Mouse (Mus musculus) heart, embryonic 14.5 days (tissue): ENCODE measurements around the gene Cpn1. TPM values are rescaled to one million over a fixed set of nuclear protein-coding genes. Genes with fewer than 3 reads are reported as not detected.
A peak's percentile ranks its signal among the peaks of the same experiment; 100 is the strongest.

Experiments used
- ATAC-seq: fragments of 200-750 bp; cut with Nextera tagmentation; 2 replicates; pipeline ENCODE4 v1.8.0; 2017; ENCODE audit warnings: low read depth, moderate TSS enrichment; ENCODE audit not compliant: insufficient number of reproducible peaks, insufficient read depth, low FRiP score
- H3K27ac ChIP-seq, 2 experiments: fragments of 200-500 bp in 1 of 2; fragments of 300-500 bp in 1 of 2; sonication (generic) in 1 of 2; replicated peaks in 1 of 2; 2 replicates each; pipeline ENCODE4 v1.5.1; 2012 to 2014; ENCODE audit warnings: low read depth in 2 of 2, low read length in 2 of 2, control low read depth in 1 of 2, mild to moderate bottlenecking in 1 of 2, mixed read lengths in 1 of 2; ENCODE audit not compliant: control insufficient read depth in 1 of 2, insufficient read depth in 1 of 2
- H3K27me3 ChIP-seq: fragments of 300-500 bp; sonication (generic); 2 replicates; pipeline ENCODE4 v1.6.1; 2014; ENCODE audit warnings: mild to moderate bottlenecking, low read length, control low read depth; ENCODE audit not compliant: control insufficient read depth, insufficient read depth
- H3K36me3 ChIP-seq: fragments of 300-500 bp; sonication (generic); 2 replicates; pipeline ENCODE4 v1.6.1; 2014; ENCODE audit warnings: mild to moderate bottlenecking, control low read depth, low read length, mixed read lengths; ENCODE audit not compliant: control insufficient read depth, insufficient read depth
- H3K4me1 ChIP-seq, 2 experiments: fragments of 200-500 bp in 1 of 2; fragments of 300-500 bp in 1 of 2; sonication (generic) in 1 of 2; 2 replicates each; pipeline ENCODE4 v1.6.1; 2012 to 2014; ENCODE audit warnings: low read length in 2 of 2, control low read depth in 1 of 2, mixed read lengths in 1 of 2; ENCODE audit not compliant: control insufficient read depth in 2 of 2, insufficient read depth in 2 of 2
- H3K4me2 ChIP-seq: fragments of 300-500 bp; sonication (generic); 2 replicates; pipeline ENCODE4 v1.6.1; 2014; ENCODE audit warnings: mild to moderate bottlenecking, low read length
- H3K4me3 ChIP-seq, 2 experiments: fragments of 200-500 bp in 1 of 2; fragments of 300-500 bp in 1 of 2; sonication (generic) in 1 of 2; 2 replicates each; pipeline ENCODE4 v1.5.1; 2012 to 2014; ENCODE audit warnings: low read length in 2 of 2, mild to moderate bottlenecking in 2 of 2, control low read depth in 1 of 2, low read depth in 1 of 2, moderate library complexity in 1 of 2; ENCODE audit not compliant: control insufficient read depth in 1 of 2, insufficient read depth in 1 of 2
- H3K9ac ChIP-seq: fragments of 300-500 bp; sonication (generic); 2 replicates; pipeline ENCODE4 v1.6.1; 2014; ENCODE audit warnings: mild to moderate bottlenecking, low read length
- H3K9me3 ChIP-seq: fragments of 300-500 bp; sonication (generic); 2 replicates; pipeline ENCODE4 v1.6.1; 2016; ENCODE audit warnings: low read length, control low read depth; ENCODE audit not compliant: control insufficient read depth
- WGBS: fragments of 180-500 bp; shearing (Covaris S2); extraction: QIAGEN DNeasy Blood & Tissue Kit; methylation state at CpG from one replicate; pipeline ENCODE4 v1.1.7; 2014; 5-methylcytosine and 5-hydroxymethylcytosine counted together
- polyA plus RNA-seq: library from polyadenylated mRNA; unstranded; fragments of >200 nt; fragmentation: Nextera tagmentation; extraction: Ambion mirVana; gene quantifications from 2 replicates; pipeline ENCODE4 v1.2.1, GENCODE M21; 2014

Gene Cpn1
- polyA plus RNA-seq, 1 experiment from 2014 or later = 0.91 TPM

DNA sequence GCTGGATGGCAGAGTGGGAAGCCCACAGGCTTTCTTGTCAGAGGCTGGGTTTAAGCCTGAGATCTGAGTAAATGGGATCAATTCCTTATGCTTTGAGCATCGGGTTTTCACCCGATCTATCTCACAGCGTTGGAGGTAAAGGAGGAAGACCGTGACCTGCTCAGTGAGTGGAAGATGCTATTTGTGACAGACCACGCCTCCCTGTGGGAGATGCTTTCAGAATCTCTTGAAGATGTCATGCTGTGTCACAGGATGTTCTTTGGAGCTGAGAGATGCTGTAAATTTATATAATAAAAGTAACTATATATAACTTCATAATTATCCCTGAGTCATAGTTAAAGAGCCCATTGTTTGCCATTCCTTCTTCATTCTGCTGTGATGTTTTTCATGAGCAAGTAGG lies 14.4 kb upstream of the Cpn1 start:
- Histone ChIP-seq H3K4me2 (no peak overlapping the region), H3K27ac (no peak overlapping the region), H3K36me3 (no peaks in the 10 kb centered on the region), H3K9ac (no peak overlapping the region), H3K4me1 (no peaks in the 10 kb centered on the region; a peak in 1 of 4 replicates), H3K27me3 (peaks cover 4% of the 10 kb centered on the region; the same call in 1 of the 2 replicates), H3K4me3 (no peak overlapping the region), H3K9me3 (no peaks in the 10 kb centered on the region)
- 64% methylated on average over 5 of the region's 5 CpGs for WGBS
- ATAC-seq = no peak

DNA sequence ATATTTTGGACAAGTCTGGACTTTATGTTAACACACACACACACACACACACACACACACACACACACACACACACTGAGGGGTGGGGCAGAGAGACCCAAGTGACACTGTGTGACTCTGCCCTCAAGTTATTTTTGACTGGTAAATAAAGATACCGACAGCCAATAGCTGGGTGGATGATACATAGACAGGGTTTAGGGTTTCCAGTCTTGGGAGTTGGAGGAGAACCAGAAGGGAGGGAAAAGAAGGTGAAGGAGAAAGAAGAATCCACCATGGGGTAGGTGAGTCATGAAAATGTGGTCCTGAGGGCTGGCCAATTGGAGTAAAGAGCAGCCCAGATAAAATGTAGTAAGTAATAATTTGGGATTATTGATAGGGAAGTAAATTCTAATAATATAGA lies 13.7 kb upstream of the Cpn1 start:
- H3K4me1 ChIP-seq = peaks cover 0 to 4% of the 10 kb centered on the region in 2 experiments; a peak in 3 of 4 replicates
- no peak overlapping the region for H3K27ac ChIP-seq
- no peak overlapping the region for H3K9ac ChIP-seq
- no peak overlapping the region for H3K4me3 ChIP-seq
- no peaks in the 10 kb centered on the region for H3K9me3 ChIP-seq
- H3K36me3 ChIP-seq = no peaks in the 10 kb centered on the region
- no peak overlapping the region for H3K4me2 ChIP-seq
- ATAC-seq = no peak
- H3K27me3 ChIP-seq = peaks cover 4% of the 10 kb centered on the region; the same call in 1 of the 2 replicates
- WGBS = 68% methylated on average over 1 of the region's 1 CpGs

DNA sequence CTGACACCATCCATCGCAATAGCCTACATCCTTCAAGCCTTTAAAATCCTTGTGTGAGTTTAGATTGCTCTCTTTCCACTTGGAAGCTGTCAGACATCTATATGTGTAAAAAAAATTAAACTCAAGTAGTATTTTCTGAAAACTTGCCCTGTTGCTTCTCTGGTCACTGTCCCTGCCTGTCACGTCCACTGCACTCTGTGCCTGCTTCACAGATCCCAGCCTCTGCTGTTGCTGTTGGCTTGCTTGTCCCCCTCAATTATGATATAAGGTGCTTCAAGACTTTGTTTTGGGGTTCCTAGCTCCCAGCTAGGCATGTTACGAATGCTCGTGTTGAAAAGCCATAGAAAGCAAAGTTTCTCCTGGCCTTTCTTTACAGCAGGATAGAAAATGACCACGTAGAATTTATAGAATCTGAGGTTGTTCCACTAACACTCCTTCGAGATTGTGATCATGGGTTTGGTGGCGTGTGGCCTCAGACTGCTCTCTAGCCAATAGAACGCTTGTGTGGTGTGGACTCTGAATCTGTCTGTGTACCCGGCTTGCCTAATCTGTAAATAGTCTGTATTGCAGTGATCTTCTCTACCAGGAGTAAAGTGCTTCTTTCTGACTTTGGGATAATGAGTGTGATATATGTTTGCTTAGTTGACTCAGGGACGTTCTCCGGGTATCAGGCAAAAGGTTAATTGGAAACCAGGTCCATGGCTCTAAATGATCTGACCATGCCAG lies 12.6 kb upstream of the Cpn1 start:
- Histone ChIP-seq H3K36me3 (no peaks in the 10 kb centered on the region), H3K4me1 (peaks cover 5 to 8% of the 10 kb centered on the region in 2 experiments; a peak in 3 of 4 replicates), H3K4me3 (no peak overlapping the region), H3K9ac (no peak overlapping the region), H3K27me3 (peaks cover 4% of the 10 kb centered on the region; the same call in 1 of the 2 replicates), H3K4me2 (no peak overlapping the region), H3K27ac (no peak overlapping the region), H3K9me3 (no peaks in the 10 kb centered on the region)
- no peak for ATAC-seq
- WGBS = 84% methylated on average over 11 of the region's 11 CpGs

DNA sequence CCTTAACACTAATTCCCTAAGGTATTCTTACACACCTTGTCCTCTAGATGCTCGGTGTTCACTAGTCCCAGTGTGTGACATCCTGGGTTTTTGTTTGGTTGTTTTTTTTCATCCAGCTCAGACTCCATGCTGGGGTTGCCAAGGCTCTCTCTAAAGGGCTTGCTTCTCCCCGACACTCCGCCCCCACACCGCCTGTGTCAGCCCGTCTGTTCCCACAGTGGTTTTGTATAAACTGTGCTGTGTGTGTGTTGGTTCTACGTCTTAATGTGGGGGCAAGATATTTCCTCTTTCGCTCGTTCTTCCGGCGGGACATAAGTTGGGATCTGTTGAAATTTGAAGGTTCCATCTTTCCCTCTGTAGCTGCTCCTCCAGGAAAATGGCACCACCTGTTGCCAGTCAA lies 11.7 kb upstream of the Cpn1 start:
- Histone ChIP-seq H3K9ac (no peak overlapping the region), H3K9me3 (no peaks in the 10 kb centered on the region), H3K27ac (no peak overlapping the region), H3K36me3 (no peaks in the 10 kb centered on the region), H3K4me1 (peaks cover 5 to 8% of the 10 kb centered on the region in 2 experiments; a peak in 3 of 4 replicates), H3K27me3 (peaks cover 4% of the 10 kb centered on the region; the same call in 1 of the 2 replicates), H3K4me3 (no peak overlapping the region), H3K4me2 (no peak overlapping the region)
- 77% methylated on average over 10 of the region's 10 CpGs for WGBS
- ATAC-seq = no peak

DNA sequence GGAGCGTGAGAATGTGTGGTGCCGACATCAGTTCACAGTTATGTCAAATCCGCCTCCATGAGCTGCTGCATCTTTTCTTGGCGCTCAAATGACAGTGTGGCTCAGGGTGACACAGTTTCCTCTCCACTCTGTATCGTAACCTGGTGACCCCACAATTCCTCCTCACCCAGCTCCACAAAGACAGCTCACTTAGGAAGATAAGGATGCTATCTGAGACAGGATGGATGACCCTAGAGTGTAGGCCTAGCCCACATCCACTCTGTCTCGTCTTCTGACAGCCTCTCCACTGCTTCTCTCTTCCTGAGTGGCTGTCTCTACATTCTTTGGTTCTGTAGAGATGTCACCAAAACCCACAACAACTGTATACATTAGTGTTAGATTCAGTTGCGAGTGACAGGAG lies 9.1 kb upstream of the Cpn1 start:
- 19% methylated on average over 7 of the region's 7 CpGs for WGBS

DNA sequence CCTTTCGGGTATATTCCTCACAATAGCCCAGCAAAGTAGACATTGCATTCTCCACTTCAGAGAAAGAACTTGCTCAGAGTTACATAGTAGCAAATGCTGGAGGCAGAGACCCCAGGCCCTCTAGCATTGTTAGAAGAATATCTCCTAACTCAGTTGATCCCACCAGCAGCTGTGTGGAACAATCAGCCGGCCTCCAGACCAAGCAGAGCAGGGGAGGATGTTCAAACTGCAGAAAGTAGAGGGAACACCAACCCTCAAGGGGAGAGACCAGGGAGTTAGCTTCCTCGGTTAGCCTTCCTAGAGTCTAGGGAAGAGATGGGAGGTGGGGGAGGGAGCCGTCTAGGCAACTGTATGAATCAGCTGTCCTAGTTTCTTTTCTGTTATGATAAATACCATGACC lies 6.1 kb upstream of the Cpn1 start:
- no peak for ATAC-seq
- no peak overlapping the region for H3K4me2 ChIP-seq
- no peak overlapping the region for H3K27ac ChIP-seq
- 54% methylated on average over 4 of the region's 4 CpGs for WGBS
- no peaks in the 10 kb centered on the region for H3K36me3 ChIP-seq
- no peaks in the 10 kb centered on the region for H3K9me3 ChIP-seq
- no peaks in the 10 kb centered on the region for H3K27me3 ChIP-seq
- H3K9ac ChIP-seq = no peak overlapping the region
- peaks cover 5 to 8% of the 10 kb centered on the region in 2 experiments; a peak in 3 of 4 replicates for H3K4me1 ChIP-seq
- H3K4me3 ChIP-seq = no peak overlapping the region

More for the DNA sequence above, 9.1 kb upstream of the Cpn1 start:
- Histone ChIP-seq H3K9me3 (no peaks in the 10 kb centered on the region), H3K4me3 (no peak overlapping the region), H3K27ac (no peak overlapping the region), H3K4me2 (no peak overlapping the region), H3K4me1 (peaks cover 5 to 8% of the 10 kb centered on the region in 2 experiments; a peak in 3 of 4 replicates), H3K27me3 (no peaks in the 10 kb centered on the region), H3K9ac (no peak overlapping the region), H3K36me3 (no peaks in the 10 kb centered on the region)
- peak; percentile 21; the same call in 1 of the 2 replicates for ATAC-seq

DNA sequence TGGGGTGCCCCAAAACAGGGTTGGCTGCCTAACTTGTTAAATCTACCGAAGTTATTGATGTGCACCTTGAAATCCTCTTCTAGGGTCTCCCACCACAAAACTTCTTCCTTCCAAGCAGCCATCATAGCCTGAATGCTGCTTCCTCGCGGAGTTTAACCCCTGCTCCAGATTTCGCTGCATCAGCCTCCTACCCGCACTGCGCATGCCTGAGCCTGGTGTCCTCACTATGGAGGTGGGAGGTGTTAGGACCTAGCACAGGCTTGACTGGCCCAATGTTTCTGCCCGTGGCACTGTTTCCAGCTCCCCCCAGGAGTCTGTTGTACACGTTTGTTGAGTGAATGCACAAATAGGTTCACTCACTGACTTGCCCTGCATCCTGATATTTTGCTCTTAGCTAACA lies 4.0 kb upstream of the Cpn1 start:
- no peak overlapping the region for H3K4me2 ChIP-seq
- no peak for ATAC-seq
- no peaks in the 10 kb centered on the region for H3K9me3 ChIP-seq
- no peaks in the 10 kb centered on the region for H3K36me3 ChIP-seq
- H3K27ac ChIP-seq = no peak overlapping the region
- no peaks in the 10 kb centered on the region for H3K27me3 ChIP-seq
- peaks cover 6 to 10% of the 10 kb centered on the region in 2 experiments; a peak in 3 of 4 replicates for H3K4me1 ChIP-seq
- no peak overlapping the region for H3K4me3 ChIP-seq
- WGBS = 73% methylated on average over 8 of the region's 8 CpGs
- no peak overlapping the region for H3K9ac ChIP-seq
